Comparison of ENCODE assay signal across 7 mouse cellular contexts in genomic region chr5:90903339-90904020, GRCm38 (mm10). TPM values are rescaled to one million over a fixed set of nuclear protein-coding genes. Genes with fewer than 3 reads are reported as not detected.
DNase-seq lines count a peak whose midpoint lies in the region; ATAC-seq and TF ChIP-seq lines count a peak whose summit lies in the region.

TSS of gene Cxcl2 (plus strand) at chr5:90903871.

- no peak for TF ChIP-seq EP300 in lung, postnatal 0 days (IDR thresholded peaks at IDR 0.05)

- H3K4me3 ChIP-seq in bone marrow, adult 2 months (replicated peaks; ENCODE audit: control insufficient read depth, low read depth, low read length), result no peak within 1 kb of the TSS
- peak within 1 kb of the TSS; percentile 27 for H3K4me3 ChIP-seq in hindbrain, embryonic 12.5 days
- no peak within 1 kb of the TSS for H3K4me3 ChIP-seq in lung, postnatal 0 days (ENCODE audit: low read depth, low read length)
- H3K4me3 ChIP-seq in small intestine, adult 2 months (ENCODE audit: low read depth, low read length), result peak within 1 kb of the TSS; percentile 57

- intact Hi-C loops in left cerebral cortex, postnatal 10 days (cut with DNase I), result no loop called here

- H3K27ac ChIP-seq in bone marrow, adult 2 months (ENCODE audit: control insufficient read depth, insufficient read depth, low read depth, low read length, poor library complexity), result peak within 1 kb of the TSS; percentile 70; the same call in 1 of the 2 replicates
- no peak within 1 kb of the TSS for H3K27ac ChIP-seq in hindbrain, embryonic 12.5 days
- H3K27ac ChIP-seq in lung, postnatal 0 days (ENCODE audit: low read length), result no peak within 1 kb of the TSS
- no peak within 1 kb of the TSS for H3K27ac ChIP-seq in small intestine, adult 2 months (ENCODE audit: insufficient read depth, low read depth, low read length)

- H3K9me3 ChIP-seq in hindbrain, embryonic 12.5 days (replicated peaks), result no peaks in the 10 kb centered on the region
- no peaks in the 10 kb centered on the region for H3K9me3 ChIP-seq in lung, postnatal 0 days (ENCODE audit: low read length)

- peak; percentile 25 for DNase-seq in CD4-positive, CD25-positive, alpha-beta regulatory T cell, adult 2 months (ENCODE audit: low read depth, low spot score)
- DNase-seq in lung, postnatal 0 days (ENCODE audit: low spot score), result peak; percentile 21
- no peak for DNase-seq in left cerebral cortex, postnatal 10 days (ENCODE audit: extremely low spot score in 1 of 2, low spot score in 2 of 2)
- no peak for DNase-seq in cerebellum, adult 11-12 months

- H3K36me3 ChIP-seq in hindbrain, embryonic 12.5 days, result no peaks in the 10 kb centered on the region
- no peaks in the 10 kb centered on the region for H3K36me3 ChIP-seq in lung, postnatal 0 days (ENCODE audit: insufficient read depth, low read length)
- no peaks in the 10 kb centered on the region for H3K36me3 ChIP-seq in small intestine, adult 2 months (ENCODE audit: control insufficient read depth, insufficient read depth, low read length)

- peak; percentile 76 for ATAC-seq in hindbrain, embryonic 12.5 days (ENCODE audit: low FRiP score)
- ATAC-seq in lung, postnatal 0 days, result peak; percentile 71

- TF ChIP-seq POLR2A in bone marrow, adult 2 months (IDR thresholded peaks at IDR 0.05; ENCODE audit: borderline replicate concordance, control insufficient read depth, low read depth, low read length), result no peak
- TF ChIP-seq POLR2A in small intestine, adult 2 months (IDR thresholded peaks at IDR 0.05; ENCODE audit: low read depth, low read length), result no peak

- H3K4me2 ChIP-seq in hindbrain, embryonic 12.5 days (replicated peaks), result peak within 1 kb of the TSS; percentile 62
- H3K4me2 ChIP-seq in lung, postnatal 0 days (replicated peaks; ENCODE audit: low read depth, low read length), result peak within 1 kb of the TSS; percentile 53

- peak within 1 kb of the TSS; percentile 8; the same call in 1 of the 2 replicates for H3K9ac ChIP-seq in hindbrain, embryonic 12.5 days
- H3K9ac ChIP-seq in lung, postnatal 0 days (replicated peaks; ENCODE audit: low read depth), result no peak within 1 kb of the TSS

- peaks cover 2% of the 10 kb centered on the region for H3K4me1 ChIP-seq in bone marrow, adult 2 months (ENCODE audit: control insufficient read depth, insufficient read depth, low read length)
- peaks cover 6% of the 10 kb centered on the region for H3K4me1 ChIP-seq in hindbrain, embryonic 12.5 days
- H3K4me1 ChIP-seq in lung, postnatal 0 days (ENCODE audit: insufficient read depth, low read depth, low read length), result peaks cover 5% of the 10 kb centered on the region; the same call in 1 of the 2 replicates
- peaks cover 15% of the 10 kb centered on the region for H3K4me1 ChIP-seq in small intestine, adult 2 months (ENCODE audit: control insufficient read depth, insufficient read depth, insufficient read length, low read length)

- H3K27me3 ChIP-seq in hindbrain, embryonic 12.5 days, result peaks cover 17% of the 10 kb centered on the region
- peaks cover 4% of the 10 kb centered on the region; the same call in 1 of the 2 replicates for H3K27me3 ChIP-seq in lung, postnatal 0 days (replicated peaks; ENCODE audit: insufficient read depth, low read length)
- no peaks in the 10 kb centered on the region; the same call in none of the 2 replicates for H3K27me3 ChIP-seq in small intestine, adult 2 months (ENCODE audit: control insufficient read depth, insufficient read depth, low read length)

- no peak for TF ChIP-seq CTCF in bone marrow, adult 2 months (IDR thresholded peaks at IDR 0.05; ENCODE audit: control insufficient read depth, insufficient read depth, low read length)
- TF ChIP-seq CTCF in lung, postnatal 0 days (IDR thresholded peaks at IDR 0.05), result no peak
- TF ChIP-seq CTCF in small intestine, adult 2 months (IDR thresholded peaks at IDR 0.05; ENCODE audit: extremely low read depth, insufficient read length, insufficient replicate concordance, low read depth, low read length), result no peak

- WGBS in bone marrow, adult 2 months, result 2% methylated on average over 22 of the region's 22 CpGs
- 8% methylated on average over 22 of the region's 22 CpGs for WGBS in hindbrain, embryonic 12.5 days
- 6% methylated on average over 22 of the region's 22 CpGs for WGBS in lung, postnatal 0 days
- WGBS in small intestine, adult 2 months, result 8% methylated on average over 22 of the region's 22 CpGs

RNA-seq across cellular contexts. Expression of gene Cxcl2, which starts in this region (rescaled TPM):
- polyA plus RNA-seq in bone marrow, adult 2 months (2011; ENCODE audit: insufficient read depth, insufficient read length, low replicate concordance, missing spikeins), result not detected in 2 replicates
- polyA plus RNA-seq in hindbrain, embryonic 12.5 days (2016; fragmentation: Nextera tagmentation; extraction: Ambion mirVana), result not detected in 2 replicates
- polyA plus RNA-seq in lung, postnatal 0 days (2015; fragmentation: Nextera tagmentation; extraction: Ambion mirVana), result 0.35 and 8.9 TPM in 2 replicates
- 1.2 and 18.6 TPM in 2 replicates for polyA plus RNA-seq in small intestine, adult 2 months (2012; rRNA removed)
- total RNA-seq in left cerebral cortex, postnatal 10 days (2021), result not detected

Comparison
In these comparisons a context has a peak if more than half of its experiments do, and no peak if none do; other contexts are left out.
1. Peak in ATAC-seq, H3K4me3 ChIP-seq, H3K9ac ChIP-seq and H3K4me2 ChIP-seq in hindbrain, embryonic 12.5 days; RNA of the gene not detected or under 1 TPM.
2. DNase-seq: peak in CD4-positive, CD25-positive, alpha-beta regulatory T cell, adult 2 months (single experiment) and lung, postnatal 0 days (single experiment); none in left cerebral cortex, postnatal 10 days (0 of 2) and cerebellum, adult 11-12 months (single experiment).